Mouse (Mus musculus): ENCODE measurements around the gene Camta1. TPM values are rescaled to one million over a fixed set of nuclear protein-coding genes. Genes with fewer than 3 reads are reported as not detected.

The Camta1 gene
- polyA plus RNA-seq, 1 experiment from 2014 or later = 122 TPM

DNA sequence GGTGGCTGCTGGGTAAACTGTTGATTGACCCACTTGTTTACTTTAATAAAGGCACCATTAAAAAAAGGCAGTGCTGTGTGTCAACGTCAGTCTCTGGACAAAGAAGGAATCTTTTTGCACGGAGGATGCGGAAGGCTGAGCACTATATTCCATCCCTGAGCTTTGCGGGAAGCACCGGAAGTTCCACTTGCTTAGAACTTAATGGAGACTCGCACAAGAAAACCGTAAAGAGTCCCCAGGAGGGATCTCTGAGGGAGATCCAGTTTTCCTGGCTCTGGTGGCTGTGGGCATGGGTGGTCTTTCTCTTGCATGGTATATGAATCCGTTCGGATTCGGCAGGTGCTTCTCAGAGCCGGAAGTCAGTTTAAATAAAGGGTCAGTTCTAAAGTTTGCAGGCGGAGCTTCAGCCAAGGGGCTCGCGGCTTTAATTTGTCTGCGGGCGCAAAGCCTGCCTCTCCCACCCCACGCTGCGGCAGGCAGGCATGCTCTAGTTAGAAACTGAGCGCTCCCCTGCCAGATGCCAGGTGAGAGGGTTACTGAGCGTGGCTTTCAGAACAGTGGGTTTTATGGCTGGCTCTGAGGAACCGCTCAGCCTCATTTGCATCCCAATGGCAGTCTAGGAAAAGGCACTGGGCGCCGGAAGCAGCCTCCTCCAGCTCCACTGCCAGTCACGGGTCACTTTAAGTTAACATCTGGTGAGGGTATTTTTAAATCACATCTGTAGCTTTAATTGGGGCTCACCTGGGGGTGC is 474.8 kb downstream of the Camta1 start:
- Histone ChIP-seq H3K4me3 (peak overlapping the region; percentile 66), H3K9me3 (no peaks in the 10 kb centered on the region), H3K27me3 (ENCODE audit: poor library complexity, severe bottlenecking) (peaks cover 27% of the 10 kb centered on the region), H3K36me3 (replicated peaks) (no peaks in the 10 kb centered on the region), H3K27ac (peak overlapping the region; percentile 90), H3K4me1 (peaks cover 46% of the 10 kb centered on the region)
- peak; percentile 52 for DNase-seq (ENCODE audit: extremely low spot score, low spot score)
- under 1% methylated on average over 24 of the region's 24 CpGs for WGBS

DNA sequence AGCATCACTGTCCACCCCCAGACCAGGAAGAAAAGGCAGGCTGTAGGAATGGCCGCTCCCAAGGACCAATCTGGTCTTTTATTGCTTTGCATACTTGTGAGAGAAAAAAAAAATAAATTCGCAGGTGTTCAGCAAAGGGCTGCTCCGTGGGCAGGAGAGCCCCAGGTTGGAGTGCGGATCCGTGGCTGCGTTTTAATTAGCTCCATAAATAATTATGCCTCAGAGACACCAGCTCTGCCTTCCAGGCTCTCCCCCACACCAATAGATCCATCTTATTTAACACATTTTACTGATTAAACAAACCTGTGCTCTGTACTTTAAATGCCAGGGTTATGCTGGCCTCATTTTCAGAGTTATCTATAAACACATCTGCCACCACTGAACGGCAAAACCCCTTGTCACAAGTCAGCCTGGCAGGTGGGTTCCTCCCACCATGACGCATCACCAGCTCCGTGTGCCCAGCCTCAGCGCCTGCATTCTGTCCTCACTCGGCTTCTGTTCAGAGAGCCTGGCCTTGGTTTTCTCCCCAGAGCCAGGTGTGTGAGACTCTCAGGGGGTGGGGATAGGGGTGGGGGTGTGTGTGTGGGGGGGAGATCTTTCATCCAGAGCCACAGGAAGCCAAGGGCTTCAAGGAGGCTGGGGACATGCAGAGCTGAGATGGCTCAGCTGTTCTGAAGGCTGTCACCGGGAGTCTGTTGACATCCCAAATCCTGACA is 475.5 kb downstream of the Camta1 start:
- H3K9me3 ChIP-seq = no peaks in the 10 kb centered on the region
- DNase-seq (ENCODE audit: extremely low spot score, low spot score) = peak; percentile 25
- H3K4me3 ChIP-seq = peak overlapping the region; percentile 66
- H3K27me3 ChIP-seq (ENCODE audit: poor library complexity, severe bottlenecking) = peaks cover 27% of the 10 kb centered on the region
- WGBS = 16% methylated on average over 12 of the region's 12 CpGs
- peaks cover 46% of the 10 kb centered on the region for H3K4me1 ChIP-seq
- peak overlapping the region; percentile 90 for H3K27ac ChIP-seq
- H3K36me3 ChIP-seq (replicated peaks) = no peaks in the 10 kb centered on the region

DNA sequence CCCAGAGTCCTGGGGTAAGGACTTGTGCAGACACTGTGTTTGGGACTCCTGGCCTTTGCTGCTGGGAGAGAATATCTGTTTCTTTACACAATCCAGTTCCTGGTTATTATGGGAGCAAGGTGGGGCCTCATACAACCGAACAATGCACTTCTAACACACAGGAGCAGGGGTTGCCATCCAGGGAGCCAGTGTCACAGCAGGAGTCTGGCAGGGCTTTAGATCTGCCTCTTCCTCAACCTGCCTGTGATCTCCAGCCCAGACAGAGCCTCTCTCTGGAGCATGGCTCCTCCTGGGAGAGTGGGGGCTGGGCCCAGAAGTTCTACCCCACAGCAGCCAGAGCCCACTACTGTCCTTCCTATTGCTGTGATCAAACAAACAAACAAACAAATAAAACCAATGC is 483.9 kb downstream of the Camta1 start:
- Histone ChIP-seq H3K27me3 (ENCODE audit: poor library complexity, severe bottlenecking) (no peaks in the 10 kb centered on the region; the same call in 1 of the 2 replicates), H3K4me3 (no peak overlapping the region), H3K36me3 (replicated peaks) (no peaks in the 10 kb centered on the region), H3K27ac (no peak overlapping the region), H3K9me3 (no peaks in the 10 kb centered on the region), H3K4me1 (peaks cover 27% of the 10 kb centered on the region)
- WGBS = 66% methylated on average over 1 of the region's 1 CpGs
- DNase-seq (ENCODE audit: extremely low spot score, low spot score) = no peak

DNA sequence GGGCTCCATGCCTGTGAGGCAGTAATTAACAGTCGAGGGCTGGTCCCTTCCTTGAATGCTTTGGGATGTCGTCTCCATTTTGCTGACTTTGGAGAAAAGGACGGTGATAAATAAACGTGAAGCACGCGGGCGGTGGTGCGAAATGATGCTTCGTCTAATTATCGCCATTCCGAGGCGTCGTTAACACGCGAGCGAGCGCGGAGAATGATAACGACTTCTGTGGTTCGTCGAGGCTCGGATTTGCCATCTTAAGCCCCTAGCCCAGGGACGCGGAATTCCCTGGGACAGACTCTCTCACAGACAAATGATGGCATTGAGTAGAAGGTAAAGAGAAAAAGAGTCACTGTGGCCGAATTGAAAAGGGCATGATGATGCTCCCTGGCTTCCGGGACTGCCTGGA is 485.4 kb downstream of the Camta1 start:
- Histone ChIP-seq H3K36me3 (replicated peaks) (no peaks in the 10 kb centered on the region), H3K4me1 (peaks cover 27% of the 10 kb centered on the region), H3K27ac (0 out of 2 replicates have a peak overlapping the region, but pooled peaks have one; percentile 35), H3K9me3 (no peaks in the 10 kb centered on the region), H3K27me3 (ENCODE audit: poor library complexity, severe bottlenecking) (no peaks in the 10 kb centered on the region), H3K4me3 (no peak overlapping the region)
- no peak for DNase-seq (ENCODE audit: extremely low spot score, low spot score)
- WGBS = 54% methylated on average over 26 of the region's 26 CpGs

DNA sequence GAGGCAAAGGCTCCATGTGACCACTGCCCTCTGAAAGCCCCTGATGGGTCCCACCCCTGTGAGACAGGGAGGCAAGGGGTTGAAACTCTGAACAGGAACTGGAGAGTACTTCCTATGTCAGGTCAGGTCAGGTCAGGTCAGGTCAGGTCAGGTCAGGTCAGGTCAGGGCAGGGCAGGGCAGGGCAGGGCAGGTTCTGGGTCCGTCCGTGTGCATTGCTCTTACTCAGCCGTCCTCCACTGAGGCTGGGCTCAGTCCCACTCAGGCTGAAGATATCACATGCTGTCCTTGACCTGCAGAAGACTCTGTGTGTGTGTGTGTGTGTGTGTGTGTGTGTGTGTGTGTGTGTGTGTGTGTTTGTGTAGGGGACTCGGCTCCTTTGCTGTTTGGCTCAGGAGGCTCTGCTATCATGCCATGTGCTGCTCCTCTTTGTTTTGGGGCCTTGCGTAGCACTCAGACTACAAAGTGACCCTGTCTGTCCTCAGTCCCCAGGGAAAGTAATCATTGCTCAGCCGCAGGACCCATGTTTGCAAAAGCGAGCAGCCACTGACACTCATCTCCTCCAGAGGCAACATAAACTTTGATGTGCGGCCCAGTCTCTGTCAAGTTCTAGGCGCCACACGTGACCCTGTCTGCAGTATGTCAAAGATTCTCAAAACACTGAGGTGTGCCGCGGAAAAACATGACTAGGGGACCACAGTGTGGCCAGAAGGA is 488.7 kb downstream of the Camta1 start:
- H3K9me3 ChIP-seq = no peaks in the 10 kb centered on the region
- H3K36me3 ChIP-seq (replicated peaks) = no peaks in the 10 kb centered on the region
- peaks cover 27% of the 10 kb centered on the region for H3K4me1 ChIP-seq
- no peaks in the 10 kb centered on the region for H3K27me3 ChIP-seq (ENCODE audit: poor library complexity, severe bottlenecking)
- WGBS = 77% methylated on average over 12 of the region's 12 CpGs
- H3K4me3 ChIP-seq = no peak overlapping the region
- DNase-seq (ENCODE audit: extremely low spot score, low spot score) = no peak
- no peak overlapping the region for H3K27ac ChIP-seq

DNA sequence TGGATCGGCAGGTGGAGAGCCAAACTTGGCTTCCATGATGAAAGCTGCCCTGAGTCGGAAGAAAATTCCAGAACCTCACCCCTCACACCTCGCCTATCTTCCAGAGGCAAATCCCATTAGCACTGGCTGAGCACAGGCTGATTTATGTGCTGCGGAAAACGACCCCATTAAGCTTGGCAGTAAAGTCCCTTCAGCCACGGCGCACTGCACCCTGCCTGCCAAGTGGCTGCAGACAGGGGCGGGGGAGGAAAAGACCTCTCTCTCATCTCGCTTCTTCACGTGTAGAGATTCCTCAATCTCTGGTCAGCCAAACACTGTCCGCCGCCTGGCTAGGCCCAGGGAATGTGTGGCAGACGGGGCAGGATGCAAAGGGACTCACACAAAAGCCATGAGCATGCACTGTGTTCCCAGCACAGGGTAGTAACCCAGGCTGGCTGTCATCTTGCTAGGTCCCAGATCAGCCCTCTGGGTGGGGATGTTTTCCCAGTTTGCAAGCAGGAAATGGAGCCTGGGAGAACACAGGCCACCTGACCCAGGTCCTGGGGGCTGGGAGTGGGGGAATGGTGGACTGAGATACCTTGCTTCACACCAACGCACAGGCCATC is 494.6 kb downstream of the Camta1 start:
- Histone ChIP-seq H3K36me3 (replicated peaks) (no peaks in the 10 kb centered on the region), H3K4me3 (no peak overlapping the region), H3K4me1 (peaks cover under 1% of the 10 kb centered on the region; the same call in 1 of the 2 replicates), H3K27ac (no peak overlapping the region; the same call in 1 of the 2 replicates), H3K27me3 (ENCODE audit: poor library complexity, severe bottlenecking) (no peaks in the 10 kb centered on the region), H3K9me3 (no peaks in the 10 kb centered on the region)
- WGBS = 64% methylated on average over 14 of the region's 14 CpGs
- no peak for DNase-seq (ENCODE audit: extremely low spot score, low spot score)

DNA sequence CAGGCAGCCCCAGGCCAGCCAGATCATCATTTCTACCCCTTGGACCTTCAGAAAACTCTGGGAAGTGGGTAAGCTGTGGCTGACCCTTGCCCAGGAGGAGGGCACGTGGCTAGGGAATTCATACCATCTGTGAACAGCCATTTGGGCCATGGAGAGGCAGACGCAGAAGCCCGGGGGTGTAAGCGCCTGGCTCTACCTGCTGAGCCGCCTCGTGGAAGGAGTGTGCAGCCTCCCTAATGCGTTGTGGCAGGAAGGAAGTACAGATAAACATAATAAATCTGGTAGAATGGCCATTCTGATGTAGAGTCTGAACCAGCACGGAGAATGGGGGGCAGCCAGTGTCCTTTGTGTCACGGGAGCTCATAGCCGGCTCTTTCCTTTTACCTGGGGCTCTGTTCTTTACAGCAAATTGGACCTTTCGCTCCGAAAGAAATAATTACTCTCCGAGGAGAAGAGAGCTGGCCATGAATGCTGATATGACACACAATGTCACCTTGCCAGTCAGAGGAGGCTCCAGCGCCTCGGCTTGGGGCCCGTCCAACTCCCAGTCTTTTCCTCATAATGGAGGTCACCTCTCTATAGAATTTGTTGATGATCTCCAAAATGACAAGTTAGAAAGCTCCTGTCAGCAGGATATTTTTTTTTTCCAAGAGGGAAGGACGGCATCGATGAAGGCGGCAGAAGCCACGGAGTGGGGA is 500.6 kb downstream of the Camta1 start:
- Histone ChIP-seq H3K9me3 (no peaks in the 10 kb centered on the region), H3K27me3 (ENCODE audit: poor library complexity, severe bottlenecking) (no peaks in the 10 kb centered on the region), H3K36me3 (replicated peaks) (no peaks in the 10 kb centered on the region), H3K4me3 (no peak overlapping the region), H3K4me1 (peaks cover 20% of the 10 kb centered on the region), H3K27ac (no peak overlapping the region; the same call in 1 of the 2 replicates)
- no peak for DNase-seq (ENCODE audit: extremely low spot score, low spot score)
- WGBS = 78% methylated on average over 20 of the region's 20 CpGs

DNA sequence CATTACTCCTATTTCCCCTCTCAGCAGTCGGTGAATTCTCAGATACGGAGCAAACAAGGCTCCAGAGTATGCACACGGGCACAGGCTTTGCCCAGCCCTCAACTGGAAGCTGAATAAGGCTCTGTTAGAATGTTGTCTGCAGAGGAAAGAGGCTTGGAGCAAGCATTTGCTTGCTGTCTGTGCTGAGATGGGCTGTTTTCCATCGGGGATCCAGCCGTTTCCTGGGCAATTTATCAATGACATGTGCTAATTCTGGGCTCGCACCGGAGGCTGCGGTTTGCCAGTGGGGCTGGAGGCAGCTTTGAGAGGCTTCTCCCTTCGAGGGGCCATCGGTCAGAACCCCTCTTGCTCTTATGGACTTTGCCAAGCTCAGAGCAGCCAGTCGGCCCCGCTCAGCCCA is 506.2 kb downstream of the Camta1 start:
- H3K27ac ChIP-seq = peak overlapping the region; percentile 17; the same call in 1 of the 2 replicates
- no peak overlapping the region for H3K4me3 ChIP-seq
- H3K4me1 ChIP-seq = peaks cover 31% of the 10 kb centered on the region
- 66% methylated on average over 12 of the region's 12 CpGs for WGBS
- no peaks in the 10 kb centered on the region for H3K27me3 ChIP-seq (ENCODE audit: poor library complexity, severe bottlenecking)
- H3K36me3 ChIP-seq (replicated peaks) = no peaks in the 10 kb centered on the region
- no peaks in the 10 kb centered on the region for H3K9me3 ChIP-seq
- DNase-seq (ENCODE audit: extremely low spot score, low spot score) = no peak

DNA sequence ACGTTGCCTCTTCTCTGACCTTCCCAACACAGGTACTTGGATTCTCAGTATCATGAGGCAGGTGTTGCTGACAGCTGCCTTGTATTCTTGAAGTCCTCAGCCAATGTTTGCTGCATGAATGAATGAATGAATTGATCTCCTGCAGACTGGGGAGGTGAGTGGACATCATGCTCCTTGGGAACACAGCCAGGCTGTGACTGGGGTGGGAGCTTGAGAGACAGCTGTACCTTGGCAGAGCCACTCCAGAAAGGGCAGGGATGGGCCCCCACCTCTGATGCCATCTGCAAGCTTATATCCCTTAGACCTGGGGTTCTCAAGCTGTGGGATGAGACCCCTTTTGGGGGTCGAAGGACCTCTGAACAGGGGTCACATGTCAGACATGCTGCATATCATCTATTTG is 508.9 kb downstream of the Camta1 start:
- Histone ChIP-seq H3K36me3 (replicated peaks) (no peaks in the 10 kb centered on the region), H3K27ac (no peak overlapping the region), H3K9me3 (no peaks in the 10 kb centered on the region), H3K4me1 (peaks cover 29% of the 10 kb centered on the region), H3K27me3 (ENCODE audit: poor library complexity, severe bottlenecking) (no peaks in the 10 kb centered on the region), H3K4me3 (no peak overlapping the region)
- 81% methylated on average over 2 of the region's 2 CpGs for WGBS
- no peak for DNase-seq (ENCODE audit: extremely low spot score, low spot score)

DNA sequence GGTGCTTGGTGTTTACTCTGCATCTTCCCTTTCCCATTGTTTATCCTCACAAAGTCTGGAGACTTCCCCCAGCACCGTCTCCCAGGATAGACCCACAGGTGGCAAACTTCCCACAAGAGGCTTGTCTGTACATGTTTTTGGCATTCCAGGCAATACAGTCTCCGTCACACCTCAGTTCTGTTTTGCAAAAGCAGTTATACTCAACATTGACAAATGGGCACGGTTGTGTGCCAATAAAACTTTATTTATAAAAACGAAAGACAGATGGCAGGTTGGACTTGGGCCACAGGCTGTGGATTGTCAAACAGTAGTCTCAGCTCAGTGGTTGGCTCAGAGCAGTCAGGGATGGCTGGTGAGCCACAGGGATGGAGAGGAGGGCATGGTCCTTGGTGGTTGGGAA is 509.4 kb downstream of the Camta1 start:
- Histone ChIP-seq H3K27ac (no peak overlapping the region), H3K4me1 (peaks cover 29% of the 10 kb centered on the region), H3K27me3 (ENCODE audit: poor library complexity, severe bottlenecking) (no peaks in the 10 kb centered on the region), H3K4me3 (no peak overlapping the region), H3K9me3 (no peaks in the 10 kb centered on the region), H3K36me3 (replicated peaks) (no peaks in the 10 kb centered on the region)
- WGBS = 89% methylated on average over 4 of the region's 4 CpGs
- no peak for DNase-seq (ENCODE audit: extremely low spot score, low spot score)

DNA sequence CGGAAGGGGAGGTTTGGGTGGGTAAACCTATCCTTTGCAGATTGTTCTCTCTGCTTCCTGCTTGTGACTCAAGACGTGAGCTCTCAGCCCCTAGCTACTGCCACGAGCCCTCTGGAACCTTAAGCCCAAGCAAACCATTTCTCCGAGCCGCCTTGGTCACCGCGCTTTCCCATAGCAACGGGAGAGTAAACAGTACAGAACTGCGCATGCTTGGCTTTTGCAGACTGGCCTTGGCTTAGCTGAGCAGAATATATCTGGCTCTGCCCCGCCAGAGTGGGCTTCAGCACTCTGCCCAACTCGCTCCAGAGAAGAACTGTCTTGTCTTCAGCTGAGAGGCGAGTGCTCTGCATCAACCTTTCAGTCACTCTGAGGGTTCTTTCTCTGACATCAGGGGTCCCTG is 509.9 kb downstream of the Camta1 start:
- Histone ChIP-seq H3K4me1 (peaks cover 29% of the 10 kb centered on the region), H3K4me3 (no peak overlapping the region), H3K27ac (no peak overlapping the region), H3K9me3 (no peaks in the 10 kb centered on the region), H3K27me3 (ENCODE audit: poor library complexity, severe bottlenecking) (no peaks in the 10 kb centered on the region), H3K36me3 (replicated peaks) (no peaks in the 10 kb centered on the region)
- 73% methylated on average over 12 of the region's 12 CpGs for WGBS
- no peak for DNase-seq (ENCODE audit: extremely low spot score, low spot score)

DNA sequence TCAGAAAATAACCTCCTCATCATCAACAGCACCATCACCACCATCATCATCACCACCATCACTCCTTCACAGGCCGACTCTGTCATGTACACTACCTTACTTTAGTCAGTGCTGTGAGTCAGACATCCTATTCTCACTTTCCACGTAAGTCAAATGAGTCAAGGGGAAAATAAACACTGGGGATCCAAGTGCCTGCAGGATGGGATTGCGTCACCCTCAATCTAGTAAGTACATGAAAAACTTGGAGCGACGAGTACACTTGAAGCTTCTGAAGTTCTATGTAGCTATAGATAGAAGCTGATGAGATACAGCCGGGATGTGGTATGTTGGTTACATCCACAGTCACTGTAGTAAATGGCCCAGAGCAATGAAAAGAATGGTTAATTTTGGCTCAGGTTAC is 514.1 kb downstream of the Camta1 start:
- Histone ChIP-seq H3K4me3 (no peak overlapping the region), H3K27ac (no peak overlapping the region), H3K36me3 (replicated peaks) (no peaks in the 10 kb centered on the region), H3K4me1 (peaks cover 12% of the 10 kb centered on the region), H3K9me3 (no peaks in the 10 kb centered on the region), H3K27me3 (ENCODE audit: poor library complexity, severe bottlenecking) (0 out of 2 replicates have a peak, but pooled peaks cover 6% of the 10 kb centered on the region)
- DNase-seq (ENCODE audit: extremely low spot score, low spot score) = no peak
- WGBS = 93% methylated on average over 6 of the region's 6 CpGs
